Mouse (Mus musculus) C2C12 (cell line): Measurements from ENCODE around the gene Ugt1a5. TPM values are rescaled to one million over a fixed set of nuclear protein-coding genes. Genes with fewer than 3 reads are reported as not detected.

Source experiments
- H3K27me3 ChIP-seq: one replicate; pipeline ENCODE4 v1.6.1; 2011; ENCODE audit not compliant: control insufficient read depth, insufficient read depth, insufficient read length
- H3K36me3 ChIP-seq: one replicate; pipeline ENCODE4 v1.6.1; 2011; ENCODE audit not compliant: control insufficient read depth, insufficient read depth
- H3K4me3 ChIP-seq: one replicate; pipeline ENCODE4 v1.5.1; 2011; ENCODE audit warnings: mild to moderate bottlenecking, control low read depth; ENCODE audit not compliant: poor library complexity, insufficient read depth, severe bottlenecking
- H3K79me2 ChIP-seq: one replicate; pipeline ENCODE4 v1.6.1; 2011; ENCODE audit not compliant: control insufficient read depth, insufficient read depth
- H3K79me3 ChIP-seq: one replicate; pipeline ENCODE4 v1.6.1; 2011; ENCODE audit warnings: low read depth, control low read depth
- H3ac ChIP-seq: one replicate; pipeline ENCODE3; 2011; ENCODE audit warnings: low read depth; ENCODE audit not compliant: control insufficient read depth, insufficient read length
- CEBPB ChIP-seq: IDR thresholded peaks from one replicate; pipeline ENCODE4 v1.6.1; 2011; ENCODE audit warnings: low read depth, mild to moderate bottlenecking, control low read depth, moderate library complexity
- CTCF ChIP-seq: IDR thresholded peaks from one replicate; pipeline ENCODE4 v1.5.1; 2011; ENCODE audit not compliant: control insufficient read depth, insufficient read depth, insufficient read length
- FOSL1 ChIP-seq: IDR thresholded peaks from one replicate; pipeline ENCODE4 v1.8.0; 2011; ENCODE audit warnings: mild to moderate bottlenecking, low read length; ENCODE audit not compliant: poor library complexity, insufficient read depth, severe bottlenecking
- MAX ChIP-seq: IDR thresholded peaks from one replicate; pipeline ENCODE4 v1.6.1; 2011; ENCODE audit warnings: mild to moderate bottlenecking, control low read depth
- MYOD1 ChIP-seq: IDR thresholded peaks from one replicate; pipeline ENCODE4 v1.6.1; 2011; ENCODE audit warnings: low read depth; ENCODE audit not compliant: control insufficient read depth, insufficient read length
- MYOG ChIP-seq: IDR thresholded peaks from one replicate; pipeline ENCODE4 v1.6.1; 2011; ENCODE audit not compliant: control insufficient read depth, insufficient read length; ENCODE audit errors: extremely low read depth
- USF1 ChIP-seq: IDR thresholded peaks from one replicate; pipeline ENCODE4 v1.6.1; 2011; ENCODE audit warnings: low read depth, mild to moderate bottlenecking, control low read depth, moderate library complexity
- polyA plus RNA-seq: library from polyadenylated mRNA; unstranded; fragments of >200 nt; fragmentation: generic; extraction: Trizol; gene quantifications from one replicate; pipeline ENCODE4 v1.2.1, GENCODE M21; 2012; ENCODE audit warnings: missing spikeins

Gene Ugt1a5
- polyA plus RNA-seq, 1 experiment, result not detected

- no peaks in the 10 kb centered on the region for H3K79me3 ChIP-seq
- TF ChIP-seq USF1 (no peak), CTCF (no peak), MAX (no peak), CEBPB (no peak), MYOG (no peak), FOSL1 (no peak), MYOD1 (no peak)
Measured at GRCm38 (mm10) chr1:88245881-88246280, 80.1 kb downstream of the Ugt1a5 start.

GRCm38 (mm10) chr1:88246386-88246785 is 80.6 kb downstream of the Ugt1a5 start:
- Histone ChIP-seq H3K4me3 (no peak overlapping the region), H3K36me3 (no peaks in the 10 kb centered on the region), H3K79me2 (no peaks in the 10 kb centered on the region), H3K27me3 (peaks cover 26% of the 10 kb centered on the region), H3K79me3 (no peaks in the 10 kb centered on the region), H3ac (no peak overlapping the region)
- TF ChIP-seq CTCF (no peak), MYOD1 (no peak), FOSL1 (no peak)

More at GRCm38 (mm10) chr1:88245881-88246280, 80.1 kb downstream of the Ugt1a5 start:
- no peak overlapping the region for H3ac ChIP-seq
- H3K4me3 ChIP-seq, result no peak overlapping the region
- H3K27me3 ChIP-seq, result peaks cover 26% of the 10 kb centered on the region
- no peaks in the 10 kb centered on the region for H3K79me2 ChIP-seq
- H3K36me3 ChIP-seq, result no peaks in the 10 kb centered on the region

GRCm38 (mm10) chr1:88247660-88248059 is 81.8 kb downstream of the Ugt1a5 start:
- Histone ChIP-seq H3K79me2 (no peaks in the 10 kb centered on the region), H3K79me3 (no peaks in the 10 kb centered on the region), H3K36me3 (no peaks in the 10 kb centered on the region), H3K27me3 (peaks cover 27% of the 10 kb centered on the region), H3K4me3 (no peak overlapping the region), H3ac (no peak overlapping the region)
- TF ChIP-seq CTCF, result no peak
- TF ChIP-seq CEBPB, result no peak
- TF ChIP-seq MYOD1, result no peak
- no peak for TF ChIP-seq MAX
- TF ChIP-seq USF1, result no peak
- TF ChIP-seq FOSL1, result no peak
- TF ChIP-seq MYOG, result no peak

- Histone ChIP-seq H3K36me3 (no peaks in the 10 kb centered on the region), H3ac (no peak overlapping the region), H3K79me3 (no peaks in the 10 kb centered on the region), H3K27me3 (peaks cover 21% of the 10 kb centered on the region), H3K4me3 (no peak overlapping the region), H3K79me2 (no peaks in the 10 kb centered on the region)
- TF ChIP-seq CTCF (no peak), MAX (no peak), MYOD1 (no peak), CEBPB (no peak), FOSL1 (no peak), MYOG (no peak), USF1 (no peak)
Measured at GRCm38 (mm10) chr1:88248658-88249057, 82.8 kb downstream of the Ugt1a5 start.

GRCm38 (mm10) chr1:88249596-88249995 is 83.8 kb downstream of the Ugt1a5 start:
- H3K79me2 ChIP-seq, result no peaks in the 10 kb centered on the region
- no peak overlapping the region for H3ac ChIP-seq

GRCm38 (mm10) chr1:88250023-88250422 is 84.2 kb downstream of the Ugt1a5 start:
- H3K27me3 ChIP-seq, result peaks cover 17% of the 10 kb centered on the region
- H3K36me3 ChIP-seq, result no peaks in the 10 kb centered on the region
- no peak overlapping the region for H3ac ChIP-seq
- TF ChIP-seq MAX, result no peak
- no peak for TF ChIP-seq CEBPB
- no peak for TF ChIP-seq USF1
- TF ChIP-seq MYOD1, result no peak
- no peak for TF ChIP-seq FOSL1
- TF ChIP-seq CTCF, result no peak
- no peak for TF ChIP-seq MYOG
- no peaks in the 10 kb centered on the region for H3K79me3 ChIP-seq
- no peaks in the 10 kb centered on the region for H3K79me2 ChIP-seq
- H3K4me3 ChIP-seq, result no peak overlapping the region

More at GRCm38 (mm10) chr1:88249596-88249995, 83.8 kb downstream of the Ugt1a5 start:
- Histone ChIP-seq H3K4me3 (no peak overlapping the region), H3K79me3 (no peaks in the 10 kb centered on the region), H3K36me3 (no peaks in the 10 kb centered on the region), H3K27me3 (peaks cover 17% of the 10 kb centered on the region)
- TF ChIP-seq CTCF (no peak), MYOG (no peak), CEBPB (no peak), MAX (no peak), FOSL1 (no peak), MYOD1 (no peak), USF1 (no peak)
